Mouse (Mus musculus) embryo, embryonic 11 days (tissue): ENCODE measurements at regions not wholly inside any gene's neighbourhood (a gene's known extent, or its start where the extent isn't known, plus 50 kb on each side); places are given as distances from the start of the nearest gene placed in this dataset.
"Not testable (repeated sequence)": the region's sequence is repeated elsewhere in the genome, so short reads cannot be mapped to it uniquely, and the experiment has no call there.

Experiments
- DNase-seq: peaks from one replicate; pipeline ENCODE4 v3.0.0-alpha.2; 2015

GRCm38 (mm10) chr10:57040201-57040600 is 446.0 kb upstream of the Hsf2 start:
- peak; percentile 51 for DNase-seq

GRCm38 (mm10) chr10:57046021-57046420 is 440.2 kb upstream of the Hsf2 start:
- peak; percentile 6 for DNase-seq

DNA sequence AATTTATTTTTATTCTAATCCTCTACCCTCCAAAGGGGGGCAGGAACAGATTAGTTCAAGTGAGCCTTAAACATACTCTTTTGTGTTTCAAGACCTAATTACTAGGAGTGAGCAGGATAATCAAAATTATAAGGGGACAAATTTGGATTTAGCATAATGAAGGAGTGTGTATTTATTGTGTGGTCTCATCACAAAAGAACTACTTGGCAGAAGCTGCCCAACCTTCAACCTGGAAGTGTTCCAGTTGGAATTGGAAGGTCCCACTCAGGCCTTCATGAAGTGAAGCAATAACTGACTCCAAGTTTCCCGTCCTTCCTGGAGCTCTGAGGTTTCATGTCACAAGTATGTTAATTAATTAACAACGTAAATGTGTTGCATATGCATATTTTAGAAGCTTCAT is 439.3 kb upstream of the Hsf2 start:
- DNase-seq: no peak

DNA sequence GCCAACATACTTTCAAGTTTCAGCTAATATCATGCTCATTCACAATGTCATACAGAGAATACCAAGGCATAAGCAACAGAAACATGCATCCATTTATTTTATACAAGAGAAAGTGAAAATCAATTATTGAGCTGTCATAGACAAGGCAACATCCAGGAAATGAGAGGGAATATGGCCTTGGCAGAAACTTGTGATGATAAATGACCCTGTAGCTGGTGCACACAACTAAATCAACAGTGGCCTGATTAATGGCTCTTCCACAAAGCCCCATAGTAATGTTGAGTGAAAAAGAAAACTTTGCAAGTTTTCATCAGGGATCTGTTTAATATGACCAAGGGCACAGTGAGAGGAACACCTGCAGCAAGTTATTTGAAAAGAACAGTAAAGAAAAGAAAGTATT is 438.5 kb upstream of the Hsf2 start:
- DNase-seq: peak; percentile 15

DNA sequence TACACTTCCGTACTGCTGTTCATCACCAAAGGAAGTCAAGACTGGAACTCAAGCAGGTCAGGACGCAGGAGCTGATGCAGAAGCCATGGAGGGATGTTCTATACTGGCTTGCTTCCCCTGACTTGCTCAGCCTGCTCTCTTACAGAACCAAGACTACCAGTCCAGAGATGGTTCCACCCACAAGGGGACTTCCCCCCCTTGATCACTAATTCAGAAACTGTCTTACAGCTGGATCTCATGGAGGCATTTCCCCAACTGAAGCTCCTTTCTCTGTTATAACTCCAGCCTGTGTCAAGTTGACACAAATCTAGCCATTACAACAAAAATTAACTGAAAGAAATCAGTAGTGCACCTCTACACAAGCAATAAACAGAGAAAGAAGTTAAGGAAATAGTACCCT is 432.8 kb upstream of the Hsf2 start:
- not testable (repeated sequence) for DNase-seq

- no peak for DNase-seq
Measured at GRCm38 (mm10) chr10:57090131-57090530, 396.1 kb upstream of the Hsf2 start.

DNA sequence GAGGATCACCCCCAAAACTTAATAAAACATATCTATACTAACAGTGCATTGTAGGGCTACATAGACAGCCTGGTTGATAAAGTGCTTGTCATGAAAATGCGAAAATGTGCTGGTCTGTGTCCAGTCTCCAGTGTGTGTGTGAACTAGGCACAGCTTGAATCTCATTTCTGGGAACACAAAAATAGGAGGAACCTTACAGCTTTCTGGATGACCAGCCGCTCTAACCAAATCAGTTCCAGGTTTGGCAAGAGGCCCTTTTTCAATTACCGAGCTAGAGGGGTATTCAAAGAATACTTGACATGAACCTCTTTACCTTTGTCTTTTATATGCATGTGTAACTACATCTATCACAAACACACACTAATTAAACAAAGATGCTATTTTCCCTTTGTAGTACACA is 390.3 kb upstream of the Hsf2 start:
- DNase-seq: no peak

- DNase-seq: no peak
Measured at GRCm38 (mm10) chr10:57113359-57113758, 372.8 kb upstream of the Hsf2 start.

DNA sequence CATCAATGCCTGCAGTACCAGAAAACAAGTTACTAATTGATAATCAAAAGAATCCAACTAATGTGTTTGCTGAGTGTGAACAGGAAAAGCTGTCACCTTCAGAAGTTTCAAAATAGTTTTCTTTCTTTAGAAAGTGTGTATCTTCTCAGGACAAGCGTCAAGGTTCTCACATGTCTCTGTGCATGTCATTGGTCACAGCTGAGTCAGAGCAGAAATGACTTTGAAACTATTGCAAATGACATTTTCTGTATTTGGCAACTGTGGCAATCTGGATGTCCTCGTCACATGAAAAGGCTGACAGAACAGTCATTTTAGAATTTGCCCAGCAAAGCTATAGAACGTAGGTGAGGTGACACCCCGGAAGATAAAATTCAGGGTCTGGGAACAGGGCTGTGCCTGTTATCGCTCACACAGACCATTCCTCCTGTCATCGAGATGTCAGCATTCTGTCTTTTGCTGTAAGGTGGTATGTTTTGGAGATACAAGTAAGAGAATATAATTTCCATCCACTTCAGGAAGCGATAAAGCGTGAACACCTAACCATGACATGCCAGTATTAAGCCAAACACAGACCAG is 371.4 kb upstream of the Hsf2 start:
- DNase-seq: no peak

GRCm38 (mm10) chr10:57121514-57121913 is 364.7 kb upstream of the Hsf2 start:
- no peak for DNase-seq

- no peak for DNase-seq
Measured at GRCm38 (mm10) chr10:57127185-57127584, 359.0 kb upstream of the Hsf2 start.

DNA sequence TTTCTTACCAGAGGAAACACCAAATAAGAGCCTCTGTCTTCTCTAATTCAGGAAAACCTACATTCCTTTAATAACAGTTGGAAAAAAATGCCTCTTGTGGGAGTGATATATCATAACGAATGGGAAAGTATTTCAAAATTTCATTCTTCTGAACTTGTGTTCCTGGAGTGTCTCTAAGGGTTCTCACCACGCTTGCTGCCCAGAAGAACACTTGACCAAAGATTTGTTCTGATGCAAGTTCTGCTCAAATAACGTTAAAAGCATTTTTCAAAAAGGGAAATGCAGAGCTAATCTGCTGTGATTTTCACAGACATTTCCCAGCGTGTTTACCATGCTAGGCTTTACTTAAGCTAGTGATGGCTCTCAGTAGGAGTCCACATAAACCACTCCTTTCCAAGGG is 329.8 kb upstream of the Hsf2 start:
- DNase-seq: no peak

DNA sequence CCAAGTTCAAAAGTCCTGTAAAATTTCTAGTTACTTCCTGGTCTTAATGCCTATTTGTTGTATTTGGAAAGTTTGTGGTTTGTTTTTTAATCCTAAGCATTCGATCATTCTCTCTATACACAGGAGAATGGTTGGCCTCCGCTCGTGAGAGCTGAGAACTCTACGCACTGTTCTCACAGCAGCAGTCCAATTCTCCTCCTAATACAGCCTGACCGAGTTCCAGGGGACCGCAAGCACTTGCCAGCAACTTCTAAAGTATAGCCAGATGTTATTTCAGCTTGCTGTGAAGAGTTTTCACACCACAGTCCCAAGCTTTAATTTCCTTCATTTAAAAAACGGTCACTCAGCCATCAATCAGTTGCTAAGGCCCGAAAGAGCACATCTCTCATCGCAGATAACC is 329.3 kb upstream of the Hsf2 start:
- DNase-seq: no peak

GRCm38 (mm10) chr10:57160546-57160945 is 325.6 kb upstream of the Hsf2 start:
- no peak for DNase-seq

DNA sequence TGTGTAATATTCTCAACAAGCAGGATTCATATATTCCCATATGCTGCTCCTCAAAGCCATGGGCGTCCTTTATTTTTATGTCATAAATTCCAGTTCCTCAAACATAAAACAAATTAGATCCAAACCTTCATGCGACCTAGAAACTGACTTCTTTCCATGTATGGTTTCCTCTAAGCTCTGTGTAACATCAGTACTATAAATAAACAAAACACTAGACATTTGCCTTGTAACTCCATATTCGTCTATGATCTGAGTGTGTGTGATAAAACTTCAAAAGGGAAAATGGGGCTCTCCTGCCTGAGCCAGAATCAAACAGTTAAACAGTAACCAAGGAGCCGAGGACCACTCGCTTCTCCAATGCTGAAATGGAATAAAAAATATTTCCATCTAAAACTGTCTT is 322.8 kb upstream of the Hsf2 start:
- DNase-seq: no peak

- DNase-seq: peak; percentile 65
Measured at GRCm38 (mm10) chr10:57183560-57183959, 302.6 kb upstream of the Hsf2 start.

DNA sequence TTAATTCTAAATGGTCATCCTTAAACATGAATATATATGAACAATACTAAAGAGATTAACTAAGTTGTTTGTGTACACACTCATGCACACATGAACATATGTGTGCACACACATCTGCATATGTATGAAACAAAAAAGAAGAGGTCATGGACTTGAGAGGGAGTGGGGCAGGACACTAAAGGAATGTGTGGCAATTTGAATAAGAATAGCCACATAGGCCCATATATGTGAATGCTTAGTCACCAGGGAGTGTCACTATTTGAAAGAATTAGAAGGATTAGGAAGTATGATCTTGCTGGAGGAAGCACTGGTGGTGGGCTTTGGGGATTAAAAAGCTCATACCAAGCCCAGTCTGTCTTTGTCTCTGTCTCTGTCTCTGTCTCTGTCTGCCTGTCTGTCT is 275.5 kb upstream of the Hsf2 start:
- DNase-seq: no peak

GRCm38 (mm10) chr10:57231117-57231516 is 255.1 kb upstream of the Hsf2 start:
- peak; percentile 3 for DNase-seq

DNA sequence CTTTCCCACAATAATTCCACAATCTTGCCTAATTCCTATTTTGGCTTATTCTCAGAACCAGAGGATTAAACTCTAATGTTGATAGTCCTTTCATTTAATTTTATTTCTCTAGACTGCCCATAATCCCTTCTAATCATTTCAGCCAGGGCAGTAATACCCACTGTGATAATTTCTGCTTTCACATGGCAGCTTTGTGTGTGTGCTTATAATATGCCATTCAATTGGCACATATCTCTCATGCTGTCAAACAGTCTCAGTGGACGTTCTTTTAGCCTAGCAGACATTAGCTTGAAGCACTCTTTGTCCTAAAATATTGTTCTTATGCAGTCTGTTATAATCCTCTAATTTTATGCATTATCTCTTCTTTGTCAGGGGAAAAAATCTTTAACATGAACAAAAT is 205.0 kb upstream of the Hsf2 start:
- DNase-seq: no peak

DNA sequence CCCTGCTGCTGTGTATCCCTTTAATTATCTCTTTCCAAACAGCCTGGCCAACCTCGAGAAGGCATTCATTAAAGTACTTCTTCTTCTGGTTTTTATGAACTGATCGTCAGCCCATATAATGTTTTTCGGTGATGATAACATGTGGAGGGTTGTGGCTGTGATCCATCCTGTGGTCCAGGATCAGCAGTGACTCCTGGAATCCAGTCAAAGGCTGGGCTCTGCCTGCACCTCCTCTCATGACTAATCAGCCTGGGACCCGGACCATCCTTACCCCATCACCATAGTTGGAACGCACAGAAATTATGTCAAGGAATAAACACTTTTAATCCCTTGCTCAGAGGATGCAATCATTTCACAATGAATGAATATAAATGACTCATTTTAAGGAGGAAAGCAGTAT is 203.3 kb upstream of the Hsf2 start:
- DNase-seq: no peak

- no peak for DNase-seq
Measured at GRCm38 (mm10) chr10:57291596-57291995, 194.6 kb upstream of the Hsf2 start.

DNA sequence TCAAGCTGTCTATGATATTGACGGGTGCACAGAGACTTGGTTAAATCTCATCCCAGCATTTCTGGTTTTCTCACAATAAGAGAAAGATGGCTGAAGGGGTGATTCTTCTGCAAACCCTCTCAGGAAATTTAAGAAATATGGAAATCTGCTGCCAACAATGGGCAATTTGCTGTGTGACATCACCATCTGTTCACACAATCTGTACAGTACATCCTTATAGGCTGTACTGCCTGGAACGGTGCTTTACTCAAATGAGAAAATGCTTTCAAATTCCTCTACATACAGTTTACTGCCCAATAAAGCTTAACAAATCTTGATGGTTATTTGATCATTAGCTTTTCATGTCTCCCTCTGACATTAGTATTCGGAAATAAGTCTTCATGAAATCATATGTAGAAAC is 172.4 kb upstream of the Hsf2 start:
- no peak for DNase-seq

DNA sequence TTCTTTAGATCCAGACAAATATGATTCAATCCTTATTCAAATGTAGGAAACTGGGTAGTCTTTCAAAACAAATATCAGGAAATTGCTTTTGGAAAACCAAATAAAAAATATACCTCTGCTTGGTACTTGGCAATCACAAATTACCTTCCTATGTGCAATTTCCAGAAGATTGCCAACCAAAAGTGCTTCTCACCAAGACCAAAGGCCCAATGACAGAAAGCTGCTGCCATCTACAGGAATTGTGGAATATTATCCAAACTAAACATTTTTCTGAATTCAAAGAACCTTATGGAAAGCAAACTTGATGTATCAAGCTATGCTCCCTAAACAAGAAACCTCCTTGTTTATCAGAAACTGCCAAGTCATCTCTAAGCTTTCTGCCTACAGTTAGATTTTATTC is 169.1 kb upstream of the Hsf2 start:
- DNase-seq: peak; percentile 52

DNA sequence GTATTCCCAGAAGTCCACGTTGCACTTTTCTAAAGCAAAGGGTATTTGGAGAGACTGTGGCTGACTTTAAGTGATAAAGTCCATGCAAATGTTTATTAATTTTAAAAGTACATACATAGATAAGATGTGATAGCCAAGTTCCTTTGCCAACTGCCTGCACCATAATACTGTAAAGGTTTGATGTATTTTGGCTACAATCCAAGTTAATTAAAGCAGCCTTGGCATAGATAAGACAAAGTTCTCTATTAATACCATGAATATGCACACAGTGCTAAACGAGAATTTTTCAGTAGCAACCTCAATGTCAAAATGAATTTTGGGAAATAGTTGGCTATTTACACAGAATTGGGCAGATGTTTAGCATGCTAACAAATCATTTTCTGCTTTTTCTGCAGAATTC is 167.0 kb upstream of the Hsf2 start:
- no peak for DNase-seq

- no peak for DNase-seq
Measured at GRCm38 (mm10) chr10:57322717-57323424, 163.3 kb upstream of the Hsf2 start.
